Mouse (Mus musculus) MEL (cell line): ENCODE data around the gene Fgb. TPM values are rescaled to one million over a fixed set of nuclear protein-coding genes. Genes with fewer than 3 reads are reported as not detected.

Experiments used
- DNase-seq: peaks from one replicate; pipeline ENCODE4 v3.0.0; 2011; ENCODE audit warnings: low read depth, low spot score
- H3K27ac ChIP-seq: 2 replicates; pipeline ENCODE4 v1.5.1; 2012; ENCODE audit warnings: low read depth, mild to moderate bottlenecking, control low read depth, low read length, moderate library complexity; ENCODE audit not compliant: control insufficient read depth
- H3K27me3 ChIP-seq, 2 experiments: fragments of 150-350 bp in 1 of 2; sonication (generic) in 1 of 2; 2 replicates each; pipeline ENCODE4 v1.6.1; 2012; ENCODE audit warnings: low read length in 2 of 2, mild to moderate bottlenecking in 2 of 2, improper control_type of control experiment in 1 of 2, moderate library complexity in 1 of 2; ENCODE audit not compliant: insufficient read depth in 2 of 2, control insufficient read depth in 1 of 2
- H3K36me3 ChIP-seq, 2 experiments: 2 replicates each; pipeline ENCODE4 v1.6.1; 2012 to 2014; ENCODE audit warnings: low read length in 2 of 2, improper control_type of control experiment in 1 of 2, inconsistent platforms in 1 of 2, mild to moderate bottlenecking in 1 of 2; ENCODE audit not compliant: insufficient read depth in 2 of 2, control insufficient read depth in 1 of 2
- H3K4me1 ChIP-seq, 2 experiments: fragments of 150-350 bp in 1 of 2; sonication (generic) in 1 of 2; 2 replicates each; pipeline ENCODE4 v1.6.1; 2012; ENCODE audit warnings: low read length in 2 of 2, improper control_type of control experiment in 1 of 2, mild to moderate bottlenecking in 1 of 2; ENCODE audit not compliant: insufficient read depth in 2 of 2, control insufficient read depth in 1 of 2
- H3K4me3 ChIP-seq, 2 experiments: fragments of 150-350 bp in 1 of 2; sonication (generic) in 1 of 2; 2 replicates each; pipeline ENCODE4 v1.5.1; 2012; ENCODE audit warnings: low read depth in 2 of 2, low read length in 2 of 2, mild to moderate bottlenecking in 2 of 2, moderate library complexity in 2 of 2, control low read depth in 1 of 2, improper control_type of control experiment in 1 of 2; ENCODE audit not compliant: control insufficient read depth in 1 of 2, insufficient read depth in 1 of 2
- H3K79me2 ChIP-seq: 2 replicates; pipeline ENCODE4 v1.6.1; 2012; ENCODE audit warnings: mild to moderate bottlenecking, low read length, moderate library complexity; ENCODE audit not compliant: control insufficient read depth, poor library complexity, insufficient read depth
- H3K9ac ChIP-seq: 2 replicates; pipeline ENCODE4 v1.6.1; 2012; ENCODE audit warnings: low read depth, mild to moderate bottlenecking, control low read depth, low read length, moderate library complexity; ENCODE audit not compliant: control insufficient read depth, poor library complexity, severe bottlenecking
- H3K9me3 ChIP-seq: fragments of 150-350 bp; sonication (generic); replicated peaks from 2 replicates; pipeline ENCODE4 v1.6.1; 2012; ENCODE audit warnings: mild to moderate bottlenecking, low read length, improper control_type of control experiment, moderate library complexity; ENCODE audit not compliant: insufficient read depth
- CHD1 ChIP-seq: IDR thresholded peaks from 2 replicates; pipeline ENCODE4 v1.6.1; 2012; ENCODE audit warnings: low read depth, mild to moderate bottlenecking, inconsistent platforms, low read length, improper control_type of control experiment
- CHD2 ChIP-seq: IDR thresholded peaks from 2 replicates; pipeline ENCODE4 v1.6.1; 2011; ENCODE audit warnings: low read length, improper control_type of control experiment
- CTCF ChIP-seq, 3 experiments: IDR thresholded peaks in 2 of 3; conservative IDR thresholded peaks in 1 of 3; 2 replicates each; pipeline ENCODE4 v1.5.1; 2011 to 2012; ENCODE audit warnings: low read length in 3 of 3, low read depth in 2 of 3, mild to moderate bottlenecking in 2 of 3, improper control_type of control experiment in 1 of 3, inconsistent platforms in 1 of 3, mixed read lengths in 1 of 3, moderate library complexity in 1 of 3; ENCODE audit not compliant: control insufficient read depth in 1 of 3, insufficient read depth in 1 of 3, poor library complexity in 1 of 3, severe bottlenecking in 1 of 3
- E2F4 ChIP-seq: IDR thresholded peaks from 2 replicates; pipeline ENCODE4 v1.6.1; 2011; ENCODE audit warnings: low read depth, low read length, improper control_type of control experiment, borderline replicate concordance
- EP300 ChIP-seq, 2 experiments: IDR thresholded peaks; 2 replicates each; pipeline ENCODE4 v1.6.1; 2011; ENCODE audit warnings: improper control_type of control experiment in 2 of 2, low read length in 2 of 2, low read depth in 1 of 2, mild to moderate bottlenecking in 1 of 2
- GATA1 ChIP-seq: IDR thresholded peaks from 2 replicates; pipeline ENCODE4 v1.6.1; 2011; ENCODE audit warnings: low read depth, low read length, improper control_type of control experiment
- MAX ChIP-seq: IDR thresholded peaks from 2 replicates; pipeline ENCODE4 v1.6.1; 2011; ENCODE audit warnings: low read length, improper control_type of control experiment
- MXI1 ChIP-seq: IDR thresholded peaks from 2 replicates; pipeline ENCODE4 v1.6.1; 2011; ENCODE audit warnings: mild to moderate bottlenecking, low read depth, low read length, improper control_type of control experiment
- MYB ChIP-seq: IDR thresholded peaks from 2 replicates; pipeline ENCODE4 v1.6.1; 2011; ENCODE audit warnings: mild to moderate bottlenecking, low read depth, low read length, improper control_type of control experiment
- MYC ChIP-seq: IDR thresholded peaks from 2 replicates; pipeline ENCODE4 v1.6.1; 2011; ENCODE audit warnings: low read depth, mild to moderate bottlenecking, low read length, improper control_type of control experiment, moderate library complexity
- POLR2AphosphoS2 ChIP-seq: IDR thresholded peaks from 2 replicates; pipeline ENCODE4 v1.6.1; 2011; ENCODE audit warnings: low read length, improper control_type of control experiment
- RAD21 ChIP-seq: IDR thresholded peaks from 2 replicates; pipeline ENCODE4 v1.6.1; 2011; ENCODE audit warnings: mild to moderate bottlenecking, low read depth, low read length, improper control_type of control experiment
- SMC3 ChIP-seq: IDR thresholded peaks from 2 replicates; pipeline ENCODE4 v1.6.1; 2011; ENCODE audit warnings: low read depth, low read length, improper control_type of control experiment
- USF2 ChIP-seq, 2 experiments: IDR thresholded peaks; 2 replicates each; pipeline ENCODE4 v1.6.1; 2011 to 2012; ENCODE audit warnings: improper control_type of control experiment in 2 of 2, low read length in 2 of 2, borderline replicate concordance in 1 of 2, inconsistent platforms in 1 of 2, low read depth in 1 of 2, mild to moderate bottlenecking in 1 of 2; ENCODE audit not compliant: insufficient read depth in 1 of 2
- ZC3H11A ChIP-seq: IDR thresholded peaks from 2 replicates; pipeline ENCODE4 v1.6.1; 2012; ENCODE audit warnings: low read depth, mild to moderate bottlenecking, inconsistent platforms, low read length, improper control_type of control experiment
- ZKSCAN1 ChIP-seq: IDR thresholded peaks from 2 replicates; pipeline ENCODE4 v1.6.1; 2012; ENCODE audit warnings: low read depth, mild to moderate bottlenecking, inconsistent platforms, low read length, improper control_type of control experiment, moderate library complexity
- ZMIZ1 ChIP-seq: IDR thresholded peaks from 2 replicates; pipeline ENCODE4 v1.6.1; 2012; ENCODE audit warnings: low read depth, mild to moderate bottlenecking, inconsistent platforms, low read length, improper control_type of control experiment, moderate library complexity
- polyA plus RNA-seq, 2 experiments: library from polyadenylated mRNA; stranded (reverse) in 1 of 2; unstranded in 1 of 2; fragments of >175 nt in 1 of 2; fragments of >200 nt in 1 of 2; gene quantifications; 2 replicates each; pipeline versions ENCODE4 v1.2.1 to v1.2.4; 2012; ENCODE audit warnings: low replicate concordance in 2 of 2, low read depth in 1 of 2; ENCODE audit not compliant: insufficient read length in 2 of 2, insufficient read depth in 1 of 2, missing spikeins in 1 of 2
- total RNA-seq: library from RNA; depleted of rRNA; stranded (reverse); fragments of 300-350 nt; gene quantifications from 2 replicates; pipeline ENCODE4 v1.2.3, GENCODE M21; 2012

Gene Fgb
- total and polyA plus RNA-seq, 3 experiments = not detected

- DNase-seq = peak; percentile 45
- Histone ChIP-seq H3K36me3 (no peaks in the 10 kb centered on the region), H3K27ac (no peak overlapping the region), H3K9me3 (no peaks in the 10 kb centered on the region), H3K4me3 (no peak overlapping the region), H3K4me1 (no peaks in the 10 kb centered on the region), H3K27me3 (no peaks in the 10 kb centered on the region; a peak in 1 of 4 replicates), H3K79me2 (no peaks in the 10 kb centered on the region), H3K9ac (no peak overlapping the region)
- TF ChIP-seq SMC3 (peak; percentile 53), CHD2 (no peak), MAX (no peak), EP300 (IDR thresholded peaks at IDR 0.05; ENCODE audit: low read depth in 1 of 2, low read length in 2 of 2) (no peak), MXI1 (no peak), ZKSCAN1 (no peak), CHD1 (no peak), CTCF (IDR thresholded peaks at IDR 0.05 in 2 of 3, conservative IDR thresholded peaks at IDR 0.05 in 1 of 3; ENCODE audit: control insufficient read depth in 1 of 3, insufficient read depth in 1 of 3, low read depth in 2 of 3, low read length in 3 of 3, poor library complexity in 1 of 3, severe bottlenecking in 1 of 3) (peak; percentile 39 to 63 (median 52); a peak in 5 of 6 replicates), USF2 (IDR thresholded peaks at IDR 0.05; ENCODE audit: borderline replicate concordance in 1 of 2, insufficient read depth in 1 of 2, low read depth in 1 of 2, low read length in 2 of 2) (no peak), GATA1 (no peak), E2F4 (no peak)
These were observed 47.5 kb downstream of the Fgb start for GRCm38 (mm10) chr3:83002191-83002590.

GRCm38 (mm10) chr3:82999995-83000394, 49.7 kb downstream of the Fgb start:
- H3K36me3 ChIP-seq = no peaks in the 10 kb centered on the region
- H3K27ac ChIP-seq = no peak overlapping the region
- no peaks in the 10 kb centered on the region for H3K27me3 ChIP-seq
- H3K4me3 ChIP-seq = no peak overlapping the region
- H3K4me1 ChIP-seq = no peaks in the 10 kb centered on the region
- no peaks in the 10 kb centered on the region for H3K9me3 ChIP-seq
- no peak for DNase-seq
- no peak for TF ChIP-seq ZMIZ1
- no peak for TF ChIP-seq GATA1
- no peak for TF ChIP-seq MYB
- no peak for TF ChIP-seq RAD21
- TF ChIP-seq MYC = no peak
- no peak for TF ChIP-seq EP300 (IDR thresholded peaks at IDR 0.05; ENCODE audit: low read depth in 1 of 2, low read length in 2 of 2)
- H3K79me2 ChIP-seq = no peaks in the 10 kb centered on the region
- no peak overlapping the region for H3K9ac ChIP-seq

- no peaks in the 10 kb centered on the region for H3K36me3 ChIP-seq
- H3K79me2 ChIP-seq = no peaks in the 10 kb centered on the region
- H3K9me3 ChIP-seq = no peaks in the 10 kb centered on the region
- H3K27ac ChIP-seq = no peak overlapping the region
- peak; percentile 60 for DNase-seq
- H3K27me3 ChIP-seq = no peaks in the 10 kb centered on the region
- no peak overlapping the region for H3K4me3 ChIP-seq
- TF ChIP-seq SMC3 (peak; percentile 64), ZC3H11A (peak; percentile 50), POLR2AphosphoS2 (no peak), RAD21 (peak; percentile 74), CHD1 (no peak), CTCF (IDR thresholded peaks at IDR 0.05 in 2 of 3, conservative IDR thresholded peaks at IDR 0.05 in 1 of 3; ENCODE audit: control insufficient read depth in 1 of 3, insufficient read depth in 1 of 3, low read depth in 2 of 3, low read length in 3 of 3, poor library complexity in 1 of 3, severe bottlenecking in 1 of 3) (peak in 1 of 3 experiments; percentile 66; a peak in 2 of 6 replicates)
- TF ChIP-seq, all 39 proteins: peak for 4
- H3K4me1 ChIP-seq = no peaks in the 10 kb centered on the region
- no peak overlapping the region for H3K9ac ChIP-seq
These were observed 50.7 kb downstream of the Fgb start for GRCm38 (mm10) chr3:82998772-82999463.
